Mouse (Mus musculus) spleen, embryonic (tissue): Measurements from ENCODE around the gene Olfr1329.
"Not testable (repeated sequence)": the region's sequence is repeated elsewhere in the genome, so short reads cannot be mapped to it uniquely, and the experiment has no call there.

Experiments
- CTCF ChIA-PET: fragments of 350-600 bp; sonication (Branson Sonifier 250); formaldehyde crosslinking; loops from one replicate; lab custom pipeline; 2022; lab: Charles Lee

Gene Olfr1329

DNA sequence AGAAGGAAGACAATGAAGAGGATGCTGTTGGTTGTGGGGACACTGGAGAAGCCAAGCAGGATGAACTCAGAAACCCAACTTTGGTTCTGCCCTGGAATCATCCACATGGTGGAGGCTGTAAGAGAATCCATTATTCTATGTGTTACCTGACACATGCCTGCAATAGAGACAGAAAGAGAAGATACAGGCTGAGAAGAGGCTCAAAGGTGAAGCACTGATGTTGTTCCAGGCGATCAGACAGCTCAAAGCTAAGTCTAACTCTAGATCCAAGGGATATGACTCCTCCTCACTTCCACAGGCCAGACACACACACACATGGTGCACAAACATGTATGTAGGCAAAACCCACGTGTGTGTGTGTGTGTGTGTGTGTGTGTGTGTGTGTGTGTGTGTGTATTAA lies at the start of gene Olfr1329:
Gene Olfr1329, minus strand, starts transcription at position 101 of the 400 bp plus-strand sequence.
- CTCF ChIA-PET: not testable (repeated sequence)

- CTCF ChIA-PET: no interaction called here
Measured at GRCm38 (mm10) chr4:118961141-118961628, 43.9 kb upstream of the Olfr1329 start, which contains the start of gene Lao1. Gene Lao1 (plus strand): TSS chr4:118961578.

- CTCF ChIA-PET: no interaction called here
Measured at GRCm38 (mm10) chr4:118958812-118959211, 41.5 kb upstream of the Olfr1329 start.

GRCm38 (mm10) chr4:118938512-118938911 lies 21.2 kb upstream of the Olfr1329 start, which contains the start of gene Olfr1328:
Gene Olfr1328 (minus strand): TSS chr4:118938612.
- CTCF ChIA-PET: no interaction called here

DNA sequence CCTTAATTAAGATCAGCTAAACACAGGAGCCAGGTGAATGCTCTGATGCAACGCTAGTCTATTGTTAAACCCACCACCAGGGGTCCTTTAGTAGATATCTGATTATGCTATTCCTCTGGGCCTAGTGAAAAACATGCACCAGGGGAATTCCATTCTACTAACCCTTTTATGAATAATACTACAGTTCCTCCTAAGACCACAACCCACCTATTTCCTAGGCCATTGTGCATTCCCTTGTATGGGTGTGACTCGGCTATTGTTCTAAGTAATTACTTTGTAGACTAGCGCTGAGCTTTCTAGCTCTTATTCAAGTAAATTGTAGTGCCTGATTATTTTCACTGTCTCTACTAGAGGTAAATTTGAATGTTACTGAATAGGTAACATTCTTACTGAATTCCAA lies 14.1 kb upstream of the Olfr1329 start:
- CTCF ChIA-PET: interaction anchor here (0.6 kb wide), 2 partner anchors 81 to 238 kb away, joined by 3 to 5 read pairs; no protein-coding TSS in a partner anchor

GRCm38 (mm10) chr4:118901981-118902380 lies 15.3 kb downstream of the Olfr1329 start:
- CTCF ChIA-PET: interaction anchor here (0.6 kb wide), 1 partner anchor 1151 kb away, joined by 12 read pairs; no protein-coding TSS in a partner anchor

GRCm38 (mm10) chr4:118888297-118888696 lies 29.0 kb downstream of the Olfr1329 start, which contains the start of gene Olfr1330:
Gene Olfr1330 (plus strand): TSS chr4:118888597.
- CTCF ChIA-PET: no interaction called here

DNA sequence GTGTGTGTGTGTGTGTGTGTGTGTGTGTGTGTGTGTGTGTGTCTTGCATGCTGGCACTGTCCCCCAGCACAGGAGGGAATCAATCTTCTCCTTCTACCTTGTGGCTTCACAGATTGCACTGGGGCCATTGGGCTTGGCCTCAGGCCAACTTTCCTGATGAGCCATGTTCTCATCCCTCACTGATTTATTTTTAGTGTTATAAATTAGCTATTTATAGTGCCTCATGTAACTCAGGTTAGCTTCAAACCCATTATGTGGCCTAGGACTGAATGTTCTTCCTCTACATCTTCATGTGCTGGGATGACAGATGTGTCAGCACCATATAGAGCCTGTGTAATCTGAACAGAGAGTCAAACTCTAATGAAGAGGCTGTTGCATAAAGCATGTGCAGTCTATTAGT lies 49.7 kb downstream of the Olfr1329 start:
- CTCF ChIA-PET: no interaction called here
